Mouse (Mus musculus) small intestine, adult 2 months (tissue): ENCODE measurements at regions not wholly inside any gene's neighbourhood (a gene's known extent, or its start where the extent isn't known, plus 50 kb on each side); places are given as distances from the start of the nearest gene placed in this dataset.

Experiments
- CTCF ChIP-seq: fragments of 200-500 bp; IDR thresholded peaks from 2 replicates; pipeline ENCODE4 v1.5.1; 2012; ENCODE audit warnings: low read depth, mild to moderate bottlenecking, control low read depth, inconsistent platforms, low read length, moderate library complexity, mixed read lengths; ENCODE audit not compliant: insufficient replicate concordance, insufficient read length; ENCODE audit errors: extremely low read depth
- POLR2A ChIP-seq: fragments of 200-500 bp; IDR thresholded peaks from 2 replicates; pipeline ENCODE4 v1.6.1; 2012; ENCODE audit warnings: low read depth, mild to moderate bottlenecking, control low read depth, inconsistent platforms, low read length, moderate library complexity

DNA sequence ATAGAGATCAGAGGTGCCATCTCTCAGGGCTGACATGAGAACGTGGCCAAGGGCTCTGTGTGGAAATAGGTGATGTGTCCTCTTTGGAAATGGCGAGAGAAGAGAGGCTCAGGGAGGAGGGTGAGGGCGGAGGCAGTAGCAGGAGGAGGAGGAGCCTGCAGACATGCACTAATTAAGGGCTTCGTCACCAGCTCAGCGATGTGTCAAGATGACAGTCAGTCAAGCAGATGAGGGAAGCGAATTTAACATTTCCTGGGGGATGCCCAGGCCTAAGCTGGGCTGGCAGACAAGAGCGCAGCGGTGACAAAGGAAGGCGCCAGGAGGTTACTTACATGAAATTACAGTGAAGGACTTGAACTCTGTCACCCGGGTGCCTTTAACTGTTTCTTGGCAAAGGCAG is 455.1 kb upstream of the Tbx3 start:
- no peak for TF ChIP-seq CTCF
- no peak for TF ChIP-seq POLR2A
